Mouse (Mus musculus) kidney, embryonic 16.5 days (tissue): Measurements from ENCODE around the gene Sdhc. TPM values are rescaled to one million over a fixed set of nuclear protein-coding genes. Genes with fewer than 3 reads are reported as not detected.

ENCODE experiments used
- ATAC-seq: fragments of 200-750 bp; cut with Nextera tagmentation; 2 replicates; pipeline ENCODE4 v1.8.0; 2017; ENCODE audit warnings: moderate TSS enrichment; ENCODE audit not compliant: low FRiP score, low TSS enrichment
- H3K27ac ChIP-seq: fragments of 300-500 bp; sonication (generic); 2 replicates; pipeline ENCODE4 v1.5.1; 2014; ENCODE audit warnings: low read length
- H3K27me3 ChIP-seq: fragments of 300-500 bp; sonication (generic); 2 replicates; pipeline ENCODE4 v1.6.1; 2014; ENCODE audit warnings: low read length, control low read depth, mixed read lengths; ENCODE audit not compliant: insufficient read depth
- H3K36me3 ChIP-seq: fragments of 300-500 bp; sonication (generic); 2 replicates; pipeline ENCODE4 v1.6.1; 2014; ENCODE audit warnings: low read length, control low read depth, mixed read lengths; ENCODE audit not compliant: insufficient read depth
- H3K4me1 ChIP-seq: fragments of 300-500 bp; sonication (generic); 2 replicates; pipeline ENCODE4 v1.6.1; 2014; ENCODE audit warnings: low read length, control low read depth, mixed read lengths; ENCODE audit not compliant: insufficient read depth
- H3K4me2 ChIP-seq: fragments of 300-500 bp; sonication (generic); replicated peaks from 2 replicates; pipeline ENCODE4 v1.6.1; 2014; ENCODE audit warnings: low read depth, low read length
- H3K4me3 ChIP-seq: fragments of 300-500 bp; sonication (generic); 2 replicates; pipeline ENCODE4 v1.5.1; 2014; ENCODE audit warnings: mild to moderate bottlenecking, low read length
- H3K9ac ChIP-seq: fragments of 300-500 bp; sonication (generic); replicated peaks from 2 replicates; pipeline ENCODE4 v1.6.1; 2014; ENCODE audit warnings: low read length
- H3K9me3 ChIP-seq: fragments of 300-500 bp; sonication (generic); 2 replicates; pipeline ENCODE4 v1.6.1; 2016; ENCODE audit warnings: low read length, control low read depth
- WGBS: fragments of 180-500 bp; shearing (Covaris S2); extraction: QIAGEN DNeasy Blood & Tissue Kit; methylation state at CpG from one replicate; pipeline ENCODE4 v1.1.7; 2014; 5-methylcytosine and 5-hydroxymethylcytosine counted together
- polyA plus RNA-seq: library from polyadenylated mRNA; unstranded; fragments of >200 nt; fragmentation: Nextera tagmentation; extraction: Ambion mirVana; gene quantifications from 2 replicates; pipeline ENCODE4 v1.2.1, GENCODE M21; 2015

The Sdhc gene
- polyA plus RNA-seq, 1 experiment from 2014 or later = 340 TPM

DNA sequence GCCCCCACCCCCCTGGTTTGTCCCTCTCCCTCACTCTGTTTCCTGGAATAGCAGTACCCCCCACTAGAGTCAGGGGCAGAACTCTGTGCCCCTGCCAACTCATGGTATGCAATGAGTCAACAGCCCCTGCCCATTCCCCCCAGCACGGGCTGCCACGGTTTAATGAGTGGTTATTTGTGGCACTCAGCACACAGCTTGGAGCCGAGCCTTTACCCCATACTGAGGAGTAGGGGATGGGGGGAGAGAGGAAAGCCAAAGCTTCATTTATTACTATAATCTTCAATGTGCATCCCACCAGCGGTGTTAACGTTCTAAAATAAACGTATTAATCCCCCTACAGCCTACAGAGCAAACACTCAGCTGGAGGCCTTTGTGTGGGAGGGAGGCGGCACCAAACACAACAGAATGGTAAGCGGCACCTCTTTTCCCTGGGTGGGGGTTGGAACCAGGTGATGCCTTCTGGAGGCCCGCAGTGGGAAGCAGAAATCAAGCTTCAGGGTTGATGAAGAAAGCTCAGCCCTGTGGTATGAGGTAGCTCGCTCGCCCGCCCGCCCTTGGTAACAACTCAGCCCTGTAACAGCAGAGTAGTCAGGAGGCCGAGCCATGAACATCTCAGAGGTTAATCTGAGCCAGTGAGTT is 39.2 kb upstream of the Sdhc start:
- Histone ChIP-seq H3K4me1 (peaks cover 21% of the 10 kb centered on the region), H3K36me3 (no peaks in the 10 kb centered on the region), H3K9ac (no peak overlapping the region), H3K27ac (peak overlapping the region; percentile 21; the same call in 1 of the 2 replicates), H3K9me3 (no peaks in the 10 kb centered on the region), H3K27me3 (peaks cover 14% of the 10 kb centered on the region), H3K4me3 (no peak overlapping the region), H3K4me2 (no peak overlapping the region; the same call in 1 of the 2 replicates)
- peak; percentile 13; the same call in 1 of the 2 replicates for ATAC-seq
- 47% methylated on average over 14 of the region's 14 CpGs for WGBS

DNA sequence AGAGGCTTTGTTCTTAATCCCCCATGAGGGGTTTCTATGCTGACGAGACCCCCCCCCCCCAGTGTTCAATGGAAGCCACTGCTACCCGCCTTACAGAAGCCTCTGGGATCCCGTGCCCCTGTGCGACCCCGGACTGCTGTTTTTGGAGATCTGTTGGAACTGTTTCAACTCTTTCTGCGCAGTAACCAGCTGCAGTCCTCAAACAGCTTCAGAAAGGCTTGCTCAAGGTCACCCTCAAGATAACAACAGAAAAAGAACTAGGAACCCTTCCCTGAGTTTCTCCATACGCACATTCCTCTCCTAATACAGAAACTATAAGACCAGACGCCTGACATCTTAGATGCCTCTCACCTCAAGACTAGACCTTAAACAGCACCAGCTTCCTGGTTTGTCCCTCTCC is 38.6 kb upstream of the Sdhc start:
- H3K4me3 ChIP-seq = no peak overlapping the region
- H3K27me3 ChIP-seq = peaks cover 8% of the 10 kb centered on the region
- WGBS = 33% methylated on average over 8 of the region's 8 CpGs
- H3K4me2 ChIP-seq = no peak overlapping the region; the same call in 1 of the 2 replicates
- H3K27ac ChIP-seq = peak overlapping the region; percentile 21; the same call in 1 of the 2 replicates
- H3K9ac ChIP-seq = no peak overlapping the region
- H3K9me3 ChIP-seq = no peaks in the 10 kb centered on the region
- H3K4me1 ChIP-seq = peaks cover 21% of the 10 kb centered on the region
- peak; percentile 47 for ATAC-seq
- H3K36me3 ChIP-seq = no peaks in the 10 kb centered on the region

DNA sequence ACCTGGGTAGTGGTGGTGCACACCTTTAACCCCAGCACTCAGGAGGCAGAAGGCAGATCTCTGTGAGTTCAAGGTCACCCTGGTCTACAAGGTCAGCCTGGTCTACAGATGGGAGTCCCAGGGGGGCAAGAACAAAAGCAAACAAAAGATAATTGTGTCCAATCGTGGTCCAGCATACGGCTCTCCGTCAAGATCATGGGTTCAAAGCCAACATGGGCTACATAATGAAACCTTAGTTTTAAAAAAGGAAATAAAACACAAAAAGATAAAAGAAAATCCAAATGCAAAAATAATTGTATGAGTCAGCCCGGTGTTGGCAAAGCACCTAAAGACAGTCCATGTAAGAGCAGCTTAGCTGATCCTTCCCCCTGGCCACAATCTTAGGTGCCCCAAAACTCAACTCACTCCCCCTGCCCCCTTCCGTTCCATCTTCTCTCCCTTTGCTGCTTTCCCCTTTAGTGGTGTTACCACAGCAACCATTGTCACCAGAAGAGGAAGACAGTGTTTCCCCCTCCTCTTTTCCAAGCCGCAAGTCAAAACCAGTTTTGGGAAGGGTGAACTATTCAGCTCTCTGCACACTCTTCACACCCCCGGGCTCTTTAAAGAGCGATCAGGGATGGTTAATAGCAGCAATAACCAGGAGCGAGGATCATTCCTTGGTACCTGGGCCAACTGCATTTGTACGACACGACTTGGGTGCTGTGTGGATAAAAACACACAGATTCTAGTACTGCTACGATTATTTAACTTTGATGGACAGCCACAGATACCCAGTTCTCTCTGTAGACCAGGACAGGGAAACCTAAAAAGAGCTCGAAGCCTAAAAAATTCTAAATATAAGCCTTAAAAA is 37.7 kb upstream of the Sdhc start:
- Histone ChIP-seq H3K27me3 (peaks cover 4% of the 10 kb centered on the region; the same call in 1 of the 2 replicates), H3K4me3 (no peak overlapping the region), H3K4me1 (peaks cover 15% of the 10 kb centered on the region), H3K9ac (no peak overlapping the region), H3K27ac (no peak overlapping the region), H3K9me3 (no peaks in the 10 kb centered on the region), H3K36me3 (no peaks in the 10 kb centered on the region), H3K4me2 (no peak overlapping the region)
- ATAC-seq = no peak
- WGBS = 54% methylated on average over 13 of the region's 13 CpGs

DNA sequence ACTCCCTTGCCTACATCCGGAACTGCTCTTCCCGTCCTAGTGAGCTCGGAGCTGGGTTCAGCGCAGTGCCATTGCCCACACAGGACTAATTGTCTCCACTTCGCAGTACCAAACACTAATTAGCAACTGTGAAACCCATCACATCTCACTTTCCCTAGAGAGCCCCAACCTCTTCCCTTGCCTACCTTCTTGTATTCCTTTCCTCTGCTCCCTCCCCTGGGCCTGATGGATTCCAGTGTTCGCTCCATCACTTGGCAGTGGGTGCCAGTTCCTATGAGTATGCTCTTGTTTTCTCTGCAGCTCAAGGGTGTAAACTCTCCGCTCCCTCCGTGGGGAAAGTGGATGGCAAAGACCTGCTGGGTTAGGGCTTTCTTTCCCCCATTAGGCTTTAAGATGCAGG is 35.3 kb upstream of the Sdhc start:
- Histone ChIP-seq H3K4me2 (no peak overlapping the region), H3K27ac (no peak overlapping the region), H3K9ac (no peak overlapping the region), H3K9me3 (no peaks in the 10 kb centered on the region), H3K4me3 (no peak overlapping the region), H3K36me3 (no peaks in the 10 kb centered on the region), H3K27me3 (no peaks in the 10 kb centered on the region), H3K4me1 (peaks cover 11% of the 10 kb centered on the region)
- ATAC-seq = no peak
- 73% methylated on average over 8 of the region's 8 CpGs for WGBS

DNA sequence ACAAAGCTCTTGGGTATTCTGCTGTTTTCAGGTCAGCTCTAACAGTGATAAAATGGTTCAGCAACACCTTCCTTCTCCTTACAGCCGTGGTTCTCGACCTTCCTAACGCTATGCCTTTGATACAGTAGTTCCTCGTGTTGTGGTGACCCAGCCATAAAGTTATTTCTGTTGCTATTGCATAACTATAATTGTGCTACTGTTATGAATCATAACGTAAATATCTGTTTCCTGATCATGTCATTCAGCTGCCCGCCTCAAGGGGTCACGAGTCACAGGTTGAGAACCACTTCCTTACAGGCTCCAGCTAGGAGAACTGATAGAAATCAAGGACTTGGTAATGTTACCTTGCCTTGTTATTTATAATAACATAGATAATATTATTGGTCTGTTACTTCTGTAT is 33.9 kb upstream of the Sdhc start:
- H3K4me2 ChIP-seq = no peak overlapping the region
- H3K9me3 ChIP-seq = no peaks in the 10 kb centered on the region
- H3K27ac ChIP-seq = peak overlapping the region; percentile 27; the same call in 1 of the 2 replicates
- 65% methylated on average over 7 of the region's 7 CpGs for whole genome bisulfite sequencing
- no peaks in the 10 kb centered on the region for H3K36me3 ChIP-seq
- no peaks in the 10 kb centered on the region for H3K27me3 ChIP-seq
- H3K9ac ChIP-seq = no peak overlapping the region
- ATAC-seq = no peak
- no peak overlapping the region for H3K4me3 ChIP-seq
- peaks cover 6% of the 10 kb centered on the region for H3K4me1 ChIP-seq

DNA sequence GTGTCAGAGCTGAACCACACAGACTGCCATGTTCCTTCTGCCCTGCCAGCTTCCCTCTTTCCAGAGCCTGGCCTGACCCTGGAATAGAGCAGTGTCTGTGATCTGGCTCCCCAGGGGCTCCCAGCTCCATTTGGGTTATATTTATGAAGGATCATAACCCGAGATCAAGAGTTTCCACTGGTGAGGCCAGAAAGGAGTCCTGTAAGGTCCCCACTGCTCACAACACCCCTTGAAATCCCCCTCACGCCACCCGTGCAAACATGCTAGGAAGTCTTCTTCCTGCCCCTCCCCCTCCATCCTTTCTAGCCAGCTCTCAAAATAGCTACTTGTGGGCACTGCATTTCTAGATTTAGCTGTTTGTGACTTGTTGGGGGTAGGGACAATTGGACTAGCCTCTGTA is 33.2 kb upstream of the Sdhc start:
- Histone ChIP-seq H3K9ac (no peak overlapping the region), H3K9me3 (no peaks in the 10 kb centered on the region), H3K27me3 (no peaks in the 10 kb centered on the region), H3K36me3 (no peaks in the 10 kb centered on the region), H3K4me2 (no peak overlapping the region), H3K4me3 (no peak overlapping the region), H3K4me1 (no peaks in the 10 kb centered on the region; the same call in 1 of the 2 replicates), H3K27ac (peak overlapping the region; percentile 31; the same call in 1 of the 2 replicates)
- ATAC-seq = no peak
- 62% methylated on average over 3 of the region's 3 CpGs for WGBS

DNA sequence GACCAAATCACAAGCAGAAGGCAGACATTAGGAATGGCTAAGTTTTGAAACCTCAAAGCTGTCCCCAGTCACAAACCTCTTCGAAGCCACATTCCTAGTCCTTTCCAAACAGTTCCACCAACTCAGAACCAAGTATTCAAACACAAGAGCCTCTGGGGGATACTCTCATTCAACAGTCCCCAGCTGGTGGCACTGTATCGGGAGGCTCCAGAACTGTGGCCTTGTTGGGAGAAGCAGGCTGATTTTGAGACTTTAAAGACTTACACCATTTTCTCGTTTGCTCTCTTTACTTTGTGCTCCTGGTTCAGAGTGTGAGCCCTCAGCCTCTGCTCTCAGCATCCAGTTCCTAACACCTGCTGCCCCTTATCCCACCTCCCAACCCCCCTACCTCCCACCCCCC is 32.6 kb upstream of the Sdhc start:
- no peak overlapping the region for H3K27ac ChIP-seq
- H3K27me3 ChIP-seq = no peaks in the 10 kb centered on the region
- no peaks in the 10 kb centered on the region for H3K9me3 ChIP-seq
- no peaks in the 10 kb centered on the region for H3K36me3 ChIP-seq
- no peak for ATAC-seq
- no peaks in the 10 kb centered on the region for H3K4me1 ChIP-seq
- 85% methylated on average over 3 of the region's 3 CpGs for WGBS
- H3K9ac ChIP-seq = no peak overlapping the region
- no peak overlapping the region for H3K4me2 ChIP-seq
- H3K4me3 ChIP-seq = no peak overlapping the region

DNA sequence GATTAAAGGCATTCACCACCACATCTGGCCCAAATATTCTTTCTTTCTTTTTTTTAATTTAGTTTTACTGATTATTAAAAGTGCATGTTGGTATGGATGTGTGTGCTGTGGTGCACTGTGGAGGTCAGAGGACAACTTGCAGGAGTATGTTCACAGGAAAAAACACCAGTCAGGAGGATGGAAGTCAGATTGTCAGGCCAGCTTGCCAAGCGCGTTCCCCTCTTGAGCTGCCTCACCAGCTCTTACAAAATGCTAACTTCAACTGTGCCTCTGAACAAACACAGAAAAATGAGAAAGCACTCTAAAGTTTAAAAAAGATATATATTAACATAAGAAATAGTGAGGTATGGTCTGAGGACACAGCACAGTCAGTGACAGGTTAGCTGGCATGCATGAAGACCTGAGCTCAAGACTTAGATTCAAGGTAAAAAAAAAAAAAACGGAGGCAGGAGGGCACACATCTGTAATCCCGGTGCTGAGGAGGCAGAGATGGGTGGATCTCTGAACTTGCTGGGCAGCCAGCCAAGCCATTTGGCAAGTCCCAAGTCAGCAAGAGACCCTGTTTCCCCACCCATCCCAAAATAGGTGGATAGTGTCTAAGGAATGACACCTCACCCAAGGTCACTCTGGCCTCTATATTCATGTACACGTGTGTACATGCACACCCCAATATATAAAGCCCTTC is 29.2 kb upstream of the Sdhc start:
- no peak overlapping the region for H3K4me2 ChIP-seq
- H3K27ac ChIP-seq = no peak overlapping the region
- H3K9ac ChIP-seq = no peak overlapping the region
- 72% methylated on average over 5 of the region's 5 CpGs for WGBS
- H3K9me3 ChIP-seq = no peaks in the 10 kb centered on the region
- H3K27me3 ChIP-seq = no peaks in the 10 kb centered on the region
- H3K36me3 ChIP-seq = no peaks in the 10 kb centered on the region
- no peak for ATAC-seq
- H3K4me3 ChIP-seq = no peak overlapping the region
- H3K4me1 ChIP-seq = no peaks in the 10 kb centered on the region

DNA sequence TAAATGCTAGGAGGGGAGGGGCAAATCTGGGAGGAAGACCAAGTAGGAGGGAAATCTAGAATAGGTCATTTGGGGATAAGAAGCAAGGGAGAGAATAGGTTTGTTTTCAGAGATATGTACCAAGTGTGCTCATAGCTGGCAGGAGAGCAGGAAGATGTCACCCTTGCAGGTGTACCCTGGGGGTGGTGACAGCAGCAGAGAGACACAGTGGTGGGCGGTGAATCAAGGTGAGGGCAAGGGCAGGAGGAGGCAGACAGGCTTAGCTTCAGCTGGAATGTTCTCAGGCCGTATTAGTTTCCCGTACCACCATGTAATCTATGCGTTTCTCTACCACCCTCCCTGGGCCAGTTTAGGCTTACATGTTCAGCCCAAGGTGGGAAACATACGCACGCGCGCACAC is 22.4 kb upstream of the Sdhc start:
- Histone ChIP-seq H3K4me2 (no peak overlapping the region), H3K27me3 (no peaks in the 10 kb centered on the region), H3K9me3 (no peaks in the 10 kb centered on the region), H3K4me1 (peaks cover 4% of the 10 kb centered on the region; the same call in 1 of the 2 replicates), H3K9ac (no peak overlapping the region), H3K27ac (no peak overlapping the region), H3K4me3 (no peak overlapping the region), H3K36me3 (no peaks in the 10 kb centered on the region)
- no peak for ATAC-seq
- WGBS = 97% methylated on average over 8 of the region's 8 CpGs
